Mouse (Mus musculus) MN1 (cell line): ENCODE measurements around the gene Sox14.

Experiments used
- DNase-seq: peaks from one replicate; pipeline ENCODE4 v3.0.0-alpha.2; 2016; ENCODE audit warnings: low spot score

Gene Sox14

GRCm38 (mm10) chr9:99848327-99848726 is 27.6 kb downstream of the Sox14 start:
- no peak for DNase-seq

DNA sequence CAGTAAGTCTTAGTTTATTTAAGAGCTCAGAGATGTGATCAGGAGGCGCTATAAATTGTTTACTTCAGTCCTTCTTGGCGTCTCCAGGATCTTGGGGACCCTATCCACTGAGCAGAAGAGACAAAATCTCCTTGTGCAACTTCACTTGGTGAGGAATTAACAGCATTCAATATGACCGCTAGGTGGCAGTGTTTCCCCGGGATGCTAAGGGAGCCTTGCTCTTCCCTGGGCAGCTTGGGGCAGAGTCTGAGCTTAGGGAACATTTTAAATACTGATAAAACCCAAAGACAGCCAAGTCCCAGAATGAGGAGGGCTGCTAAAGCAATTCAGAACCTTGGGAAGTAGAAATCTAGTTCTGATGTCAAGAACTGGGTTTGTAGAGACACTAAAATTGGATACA is 29.1 kb downstream of the Sox14 start:
- DNase-seq: peak; percentile 59

GRCm38 (mm10) chr9:99839367-99839766 is 36.6 kb downstream of the Sox14 start:
- no peak for DNase-seq

- DNase-seq: no peak
Observed at GRCm38 (mm10) chr9:99838877-99839276, 37.1 kb downstream of the Sox14 start.

- no peak for DNase-seq
Observed at GRCm38 (mm10) chr9:99836707-99837106, 39.3 kb downstream of the Sox14 start.

DNA sequence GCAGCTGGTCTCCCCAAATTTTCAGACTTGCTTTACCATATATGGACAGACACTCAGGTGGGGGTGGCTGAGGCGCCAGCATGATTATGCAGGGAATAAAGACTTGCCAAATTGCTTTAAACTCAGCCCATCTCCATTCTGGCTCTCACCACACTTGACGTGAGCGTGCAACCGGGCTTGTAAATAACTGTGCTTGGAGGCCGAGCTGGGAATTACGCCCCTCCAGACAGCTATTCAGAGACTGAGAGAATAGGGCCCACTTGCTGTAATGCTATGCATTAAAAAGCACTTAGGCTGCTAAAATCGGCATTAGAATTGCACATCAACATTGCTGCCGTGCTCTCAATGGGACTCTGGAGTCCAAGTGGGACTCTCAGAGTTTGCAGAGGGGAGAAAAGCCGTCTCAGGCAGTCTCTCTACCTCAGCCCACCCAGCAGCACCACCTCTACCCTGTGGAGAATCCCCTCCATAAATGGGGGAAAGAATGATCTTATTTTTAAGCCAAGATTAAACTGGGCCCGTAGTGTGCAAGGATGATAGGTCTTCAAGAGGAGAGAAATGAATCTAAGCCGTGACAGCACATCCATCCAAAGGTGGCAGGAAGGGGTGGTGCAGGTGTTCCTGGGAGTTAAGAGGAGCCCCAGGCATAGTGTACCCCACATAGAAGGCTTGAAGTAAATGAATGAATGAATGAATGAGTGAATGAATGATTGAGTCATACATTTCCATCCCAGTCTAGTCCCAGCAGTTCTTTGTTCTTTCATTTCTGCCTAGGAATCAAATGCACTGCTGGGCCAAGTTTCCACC is 40.1 kb downstream of the Sox14 start:
- no peak for DNase-seq
